Mouse (Mus musculus): ENCODE measurements around the gene Ccdc105.

- no peak for TF ChIP-seq TAL1 (IDR thresholded peaks at IDR 0.05; ENCODE audit: low read length)
- TF ChIP-seq GATA1 (IDR thresholded peaks at IDR 0.05; ENCODE audit: low read length) = no peak
These were observed 4.7 kb downstream of the Ccdc105 start for GRCm38 (mm10) chr10:78748161-78748560.

Measured in erythroblast, embryonic 14.5 days (primary cell).